Mouse (Mus musculus) ovary, postnatal 14 days (tissue): Measurements from ENCODE around the gene Naip5.
"Not testable (repeated sequence)": the region's sequence is repeated elsewhere in the genome, so short reads cannot be mapped to it uniquely, and the experiment has no call there.

Experiments
- DNase-seq: peaks from one replicate; pipeline ENCODE4 v3.0.0; 2022; ENCODE audit warnings: low spot score

Naip5 gene

GRCm38 (mm10) chr13:100246223-100246622 is at the start of gene Naip5:
TSS of gene Naip5 (minus strand) at chr13:100246323.
- DNase-seq = not testable (repeated sequence)

DNA sequence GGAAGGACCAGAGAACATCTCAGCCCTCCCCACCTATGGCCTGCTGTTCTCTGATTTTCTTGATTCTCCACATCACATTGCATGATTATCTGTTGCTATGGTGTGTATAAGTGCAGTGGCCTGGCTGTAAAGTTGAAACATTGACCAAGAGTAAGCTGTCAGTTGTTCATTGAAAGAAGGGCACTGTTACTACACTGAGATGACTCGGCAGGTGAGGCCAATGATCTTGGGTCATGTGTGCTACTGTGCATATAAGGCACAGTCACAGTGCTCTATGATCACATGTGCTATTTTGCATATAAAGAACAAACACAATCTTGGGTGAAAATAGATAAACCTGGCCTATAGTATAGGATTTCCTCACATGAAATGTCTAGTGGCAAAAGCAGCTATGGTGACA is 38.5 kb upstream of the Naip5 start:
- no peak for DNase-seq

- not testable (repeated sequence) for DNase-seq
Observed at GRCm38 (mm10) chr13:100271474-100272132, 25.5 kb upstream of the Naip5 start.

GRCm38 (mm10) chr13:100256996-100257395 is 10.9 kb upstream of the Naip5 start:
- not testable (repeated sequence) for DNase-seq

DNA sequence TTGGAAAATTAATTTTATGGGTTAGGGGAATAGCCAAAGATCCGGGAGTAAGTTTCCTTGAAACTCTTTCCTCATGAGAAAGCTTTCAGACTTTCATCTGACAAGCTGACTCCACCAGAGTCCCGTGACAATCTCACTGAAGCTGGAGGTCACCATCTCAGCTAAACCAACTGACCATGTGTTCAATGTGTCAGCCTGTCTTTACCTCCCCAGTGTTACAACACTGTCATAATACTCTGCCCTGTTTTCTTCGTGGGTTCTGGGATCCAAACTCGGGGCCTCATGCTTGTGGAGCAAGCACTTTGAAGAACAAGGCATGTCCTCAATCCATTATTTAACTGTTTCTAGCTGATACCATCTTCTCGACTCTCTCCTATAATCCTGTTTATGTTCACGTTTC is 9.8 kb upstream of the Naip5 start:
- not testable (repeated sequence) for DNase-seq

GRCm38 (mm10) chr13:100251897-100252296 is 5.8 kb upstream of the Naip5 start:
- not testable (repeated sequence) for DNase-seq

DNA sequence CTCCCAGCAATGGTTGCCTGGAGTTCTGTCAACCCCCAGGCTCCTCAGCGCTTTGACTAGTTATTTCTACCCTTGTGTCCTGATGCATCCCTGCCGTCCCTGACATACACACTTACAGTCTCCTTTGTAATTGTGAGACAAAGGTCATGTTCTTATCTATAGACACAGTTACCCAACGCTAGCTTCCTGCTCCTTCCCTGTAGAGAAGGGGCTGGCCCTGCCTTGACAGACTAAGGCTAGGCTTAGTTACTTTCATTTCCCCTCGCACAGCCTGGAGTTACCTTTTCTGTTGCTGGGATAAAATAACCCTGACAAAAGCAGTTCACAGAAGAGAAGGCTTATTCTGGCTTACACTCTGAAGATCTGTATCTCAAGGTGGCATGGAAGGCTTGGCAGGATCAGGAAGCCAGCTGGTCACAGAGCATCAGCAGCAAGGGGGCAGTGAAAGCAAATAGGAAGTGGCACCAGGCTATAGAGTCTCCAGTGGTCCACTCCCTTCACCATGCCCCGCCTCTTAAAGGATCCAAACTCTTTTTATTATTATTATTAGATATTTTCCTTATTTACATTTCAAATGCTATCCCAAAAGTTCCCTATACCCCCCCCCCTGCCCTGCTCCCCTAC is 885 bp upstream of the Naip5 start:
- DNase-seq = not testable (repeated sequence)

DNA sequence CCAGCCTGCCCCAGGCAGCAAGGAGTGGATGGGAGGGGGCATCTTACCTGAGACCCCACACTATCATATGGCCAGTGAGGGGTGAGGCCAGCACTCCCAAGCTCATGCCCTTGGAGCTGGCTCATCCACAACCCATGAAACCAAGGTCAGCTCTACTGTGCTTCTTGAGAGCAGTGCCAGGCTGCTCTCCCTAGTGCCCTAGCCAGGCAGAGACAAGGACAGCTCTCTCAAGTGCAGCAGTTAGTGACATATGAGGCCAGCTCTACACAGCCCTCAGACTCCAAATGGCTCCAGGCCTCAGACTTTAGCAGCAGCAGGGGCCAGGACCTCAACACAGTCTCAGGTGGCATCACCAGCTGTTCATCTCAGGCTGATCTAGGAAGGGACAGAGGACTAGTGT is 2.4 kb downstream of the Naip5 start:
- no peak for DNase-seq

DNA sequence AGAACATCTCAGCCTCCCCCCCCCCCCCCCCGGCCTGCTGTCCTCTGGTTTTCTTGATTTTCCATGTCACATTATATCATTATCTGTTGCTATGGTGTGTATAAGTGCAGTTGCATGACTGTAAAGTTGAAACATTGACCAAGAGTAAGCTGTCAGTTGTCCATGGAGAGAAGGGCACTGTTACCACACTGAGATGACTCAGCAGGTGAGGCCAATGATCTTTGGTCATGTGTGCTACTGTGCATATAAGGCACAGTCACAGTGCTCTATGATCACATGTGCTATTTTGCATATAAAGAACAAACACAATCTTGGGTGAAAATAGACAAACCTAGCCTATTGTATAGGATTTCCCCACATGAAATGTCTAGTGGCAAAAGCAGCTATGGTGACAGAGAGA is 32.4 kb downstream of the Naip5 start:
- DNase-seq = not testable (repeated sequence)

GRCm38 (mm10) chr13:100210540-100210939 is 35.6 kb downstream of the Naip5 start:
- DNase-seq = peak; percentile 51

DNA sequence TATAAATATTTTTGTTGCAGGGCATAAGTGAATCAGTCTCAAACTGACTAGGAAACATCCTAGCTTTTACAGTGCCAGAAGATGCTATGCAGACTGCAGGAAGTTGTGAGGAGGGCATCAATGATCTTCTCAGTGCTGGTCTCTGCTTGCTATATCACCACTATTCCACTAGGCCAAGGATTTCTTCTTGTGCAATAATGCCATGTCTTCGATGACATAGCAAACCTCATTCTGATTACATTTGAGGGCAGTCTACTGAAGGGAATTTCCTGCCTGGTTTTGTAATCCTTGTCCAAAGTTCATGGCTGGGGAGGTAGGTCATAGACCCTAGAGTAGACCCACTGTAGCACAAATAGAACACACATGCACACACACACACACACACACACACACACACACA is 42.8 kb downstream of the Naip5 start:
- DNase-seq = no peak

DNA sequence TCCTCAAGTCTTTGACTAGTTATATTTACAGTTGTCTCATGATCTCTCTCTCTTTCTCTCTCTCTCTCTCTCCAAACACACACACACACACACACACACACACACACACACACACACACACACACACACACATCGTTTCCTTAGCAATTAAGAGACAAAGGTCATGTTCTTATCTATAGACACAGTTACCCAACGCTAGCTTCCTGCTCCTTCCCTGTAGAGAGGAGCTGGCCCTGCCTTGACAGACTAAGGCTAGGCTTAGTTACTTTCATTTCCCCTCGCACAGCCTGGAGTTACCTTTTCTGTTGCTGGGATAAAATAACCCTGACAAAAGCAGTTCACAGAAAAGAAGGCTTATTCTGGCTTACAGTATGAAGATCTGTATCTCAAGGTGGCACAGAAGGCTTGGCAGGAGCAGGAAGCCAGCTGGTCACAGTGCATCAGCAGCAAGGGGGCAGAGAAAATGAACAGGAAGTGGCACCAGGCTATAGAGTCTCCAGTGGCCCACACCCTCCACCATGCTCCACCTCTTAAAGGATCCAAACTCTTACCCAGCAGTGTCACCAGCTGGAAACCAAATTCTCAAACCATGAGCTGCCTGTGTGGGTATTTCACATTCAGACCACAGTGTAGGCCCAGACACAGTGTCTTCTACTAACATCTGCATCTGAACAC is 44.3 kb downstream of the Naip5 start, which contains the start of gene Naip2:
Naip2 (minus strand) TSS at position 434 of the 675 bp plus-strand sequence.
- DNase-seq = not testable (repeated sequence)

GRCm38 (mm10) chr13:100200778-100201177 is 45.3 kb downstream of the Naip5 start:
- no peak for DNase-seq

DNA sequence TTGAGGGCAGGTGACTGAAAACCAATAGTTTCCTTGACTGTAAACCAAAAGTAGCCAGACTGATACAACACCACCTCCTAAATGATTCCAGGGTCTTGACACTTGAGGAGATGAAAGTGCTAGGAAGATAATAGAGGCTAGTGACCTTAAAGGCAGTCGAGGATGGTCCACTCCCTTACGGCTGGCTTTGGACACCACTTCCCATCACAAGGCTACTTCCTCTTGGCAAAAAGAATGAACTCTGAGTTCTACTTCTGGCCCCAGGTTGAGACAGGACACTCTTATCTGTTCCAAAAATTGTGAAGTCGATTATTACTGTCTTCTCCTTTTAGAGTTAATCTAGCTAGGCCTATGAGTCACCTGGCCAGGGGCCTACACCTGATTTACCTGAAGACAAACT is 50.7 kb downstream of the Naip5 start:
- no peak for DNase-seq

GRCm38 (mm10) chr13:100183111-100183510 is 63.0 kb downstream of the Naip5 start:
- not testable (repeated sequence) for DNase-seq

GRCm38 (mm10) chr13:100174360-100174759 is 71.8 kb downstream of the Naip5 start:
- not testable (repeated sequence) for DNase-seq

- not testable (repeated sequence) for DNase-seq
Observed at GRCm38 (mm10) chr13:100166378-100166777, 79.7 kb downstream of the Naip5 start.

- DNase-seq = not testable (repeated sequence)
Observed at GRCm38 (mm10) chr13:100162467-100162866, 83.7 kb downstream of the Naip5 start.
